Mouse (Mus musculus) hindbrain, embryonic 12.5 days (tissue): Measurements from ENCODE around the gene Rpp40. TPM values are rescaled to one million over a fixed set of nuclear protein-coding genes. Genes with fewer than 3 reads are reported as not detected.

Experiments
- ATAC-seq: fragments of 200-750 bp; cut with Nextera tagmentation; 2 replicates; pipeline ENCODE4 v1.8.0; 2017; ENCODE audit warnings: moderate TSS enrichment; ENCODE audit not compliant: low FRiP score
- H3K27ac ChIP-seq: fragments of 300-500 bp; sonication (generic); 2 replicates; pipeline ENCODE4 v1.5.1; 2016; ENCODE audit warnings: mild to moderate bottlenecking
- H3K27me3 ChIP-seq: fragments of 300-500 bp; sonication (generic); 2 replicates; pipeline ENCODE4 v1.6.1; 2016; ENCODE audit warnings: mild to moderate bottlenecking
- H3K36me3 ChIP-seq: fragments of 300-500 bp; sonication (generic); 2 replicates; pipeline ENCODE4 v1.6.1; 2016; ENCODE audit warnings: mild to moderate bottlenecking
- H3K4me1 ChIP-seq: fragments of 300-500 bp; sonication (generic); 2 replicates; pipeline ENCODE4 v1.6.1; 2016
- H3K4me2 ChIP-seq: fragments of 300-500 bp; sonication (generic); replicated peaks from 2 replicates; pipeline ENCODE4 v1.6.1; 2016; ENCODE audit warnings: mild to moderate bottlenecking
- H3K4me3 ChIP-seq: fragments of 300-500 bp; sonication (generic); 2 replicates; pipeline ENCODE4 v1.5.1; 2016; ENCODE audit warnings: mild to moderate bottlenecking
- H3K9ac ChIP-seq: fragments of 300-500 bp; sonication (generic); 2 replicates; pipeline ENCODE4 v1.6.1; 2016; ENCODE audit warnings: mild to moderate bottlenecking, moderate library complexity
- H3K9me3 ChIP-seq: fragments of 300-500 bp; sonication (generic); replicated peaks from 2 replicates; pipeline ENCODE4 v1.6.1; 2016; ENCODE audit warnings: mild to moderate bottlenecking
- WGBS: fragments of 180-500 bp; shearing (Covaris S2); methylation state at CpG from one replicate; pipeline ENCODE4 v1.1.7; 2016; 5-methylcytosine and 5-hydroxymethylcytosine counted together
- polyA plus RNA-seq: library from polyadenylated mRNA; unstranded; fragments of >200 nt; fragmentation: Nextera tagmentation; extraction: Ambion mirVana; gene quantifications from 2 replicates; pipeline ENCODE4 v1.2.1, GENCODE M21; 2016

Gene Rpp40
- polyA plus RNA-seq, 1 experiment from 2014 or later = 14.9 TPM

GRCm38 (mm10) chr13:35880555-35881046 lies 25.6 kb downstream of the Rpp40 start:
- Histone ChIP-seq H3K9ac (no peak overlapping the region), H3K27ac (no peak overlapping the region), H3K4me1 (no peaks in the 10 kb centered on the region), H3K4me2 (no peak overlapping the region), H3K27me3 (no peaks in the 10 kb centered on the region), H3K4me3 (no peak overlapping the region), H3K36me3 (no peaks in the 10 kb centered on the region), H3K9me3 (no peaks in the 10 kb centered on the region)
- ATAC-seq = no peak; the same call in 1 of the 2 replicates
- 74% methylated on average over 6 of the region's 6 CpGs for WGBS

- ATAC-seq = no peak
- no peaks in the 10 kb centered on the region for H3K9me3 ChIP-seq
Measured at GRCm38 (mm10) chr13:35879519-35879918, 26.6 kb downstream of the Rpp40 start.

DNA sequence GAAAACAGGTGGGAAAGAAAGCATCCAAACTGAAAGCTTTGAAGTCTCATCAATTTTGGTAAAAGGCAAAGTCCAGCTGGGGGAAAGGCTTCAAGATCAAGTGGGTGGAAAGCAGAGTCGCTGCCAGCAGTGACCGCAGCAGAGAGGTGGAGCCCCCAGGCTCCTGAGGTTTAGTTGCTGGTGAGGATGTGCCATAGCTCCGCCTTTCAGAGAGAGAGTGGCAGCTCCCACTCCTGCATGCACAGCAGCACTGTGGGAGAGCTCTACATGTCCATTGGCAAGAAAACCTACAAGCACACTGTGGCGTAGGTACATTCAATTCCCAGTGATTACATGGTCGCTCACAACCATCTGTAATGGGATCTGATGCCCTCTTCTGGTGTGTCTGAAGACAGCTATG lies 27.1 kb downstream of the Rpp40 start:
- Histone ChIP-seq H3K4me2 (no peak overlapping the region), H3K4me3 (no peak overlapping the region), H3K9ac (no peak overlapping the region), H3K4me1 (no peaks in the 10 kb centered on the region), H3K27me3 (no peaks in the 10 kb centered on the region), H3K27ac (no peak overlapping the region), H3K9me3 (no peaks in the 10 kb centered on the region), H3K36me3 (0 out of 2 replicates have a peak, but pooled peaks cover 2% of the 10 kb centered on the region)
- no peak for ATAC-seq
- 59% methylated on average over 5 of the region's 5 CpGs for WGBS

More at GRCm38 (mm10) chr13:35879519-35879918, 26.6 kb downstream of the Rpp40 start:
- Histone ChIP-seq H3K4me2 (no peak overlapping the region), H3K27ac (no peak overlapping the region), H3K36me3 (no peaks in the 10 kb centered on the region), H3K4me1 (no peaks in the 10 kb centered on the region), H3K9ac (no peak overlapping the region), H3K27me3 (no peaks in the 10 kb centered on the region), H3K4me3 (no peak overlapping the region)
- 90% methylated on average over 5 of the region's 5 CpGs for WGBS

DNA sequence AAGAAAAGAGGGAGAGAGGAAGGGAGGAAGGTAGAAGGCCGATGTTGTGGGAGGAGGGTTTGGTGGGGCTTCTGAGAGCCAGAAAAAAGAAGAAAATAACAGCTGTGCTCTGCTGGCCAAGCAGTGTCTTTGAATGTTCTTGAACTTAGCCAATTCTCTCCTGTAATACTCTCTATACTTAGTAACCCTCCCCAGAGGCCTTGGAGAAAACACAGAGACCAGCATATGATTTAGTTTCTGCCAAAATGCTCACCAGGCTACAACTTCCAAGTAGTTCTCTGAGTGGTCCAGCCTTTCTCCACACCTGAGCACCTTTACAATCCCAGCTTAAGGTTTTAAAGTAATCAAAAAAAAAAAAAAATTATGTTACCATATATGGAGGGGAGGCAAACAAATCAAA lies 27.9 kb downstream of the Rpp40 start:
- Histone ChIP-seq H3K9me3 (no peaks in the 10 kb centered on the region), H3K4me1 (no peaks in the 10 kb centered on the region), H3K36me3 (0 out of 2 replicates have a peak, but pooled peaks cover 2% of the 10 kb centered on the region), H3K9ac (no peak overlapping the region), H3K4me3 (no peak overlapping the region), H3K27ac (no peak overlapping the region), H3K27me3 (no peaks in the 10 kb centered on the region), H3K4me2 (no peak overlapping the region)
- 75% methylated on average over 1 of the region's 1 CpGs for WGBS
- no peak for ATAC-seq

DNA sequence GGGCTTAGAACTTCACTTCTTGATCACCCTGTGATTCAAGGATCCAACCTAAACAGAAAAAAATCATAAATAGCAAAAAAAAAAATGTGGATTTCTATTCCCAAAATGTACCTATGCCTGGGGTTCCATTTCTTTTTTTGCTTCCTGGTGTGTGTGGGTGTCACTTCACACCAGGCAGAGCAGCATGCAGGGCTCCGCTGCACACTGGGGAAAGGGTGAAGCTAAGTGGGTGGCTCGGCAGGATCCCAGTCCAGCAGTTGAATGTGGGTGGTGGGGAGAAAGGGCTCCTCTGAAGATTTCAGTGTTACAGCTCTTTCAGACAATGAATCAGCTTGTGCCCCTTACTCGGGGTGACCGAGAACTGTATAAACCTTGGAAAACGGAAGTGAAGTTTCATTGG lies 30.8 kb downstream of the Rpp40 start:
- Histone ChIP-seq H3K27me3 (no peaks in the 10 kb centered on the region), H3K9me3 (no peaks in the 10 kb centered on the region), H3K27ac (no peak overlapping the region), H3K36me3 (0 out of 2 replicates have a peak, but pooled peaks cover 8% of the 10 kb centered on the region), H3K4me1 (no peaks in the 10 kb centered on the region), H3K9ac (no peak overlapping the region), H3K4me3 (no peak overlapping the region), H3K4me2 (no peak overlapping the region)
- WGBS = 88% methylated on average over 5 of the region's 5 CpGs
- ATAC-seq = no peak

- Histone ChIP-seq H3K9ac (no peak overlapping the region), H3K9me3 (no peaks in the 10 kb centered on the region), H3K4me1 (no peaks in the 10 kb centered on the region), H3K4me3 (no peak overlapping the region), H3K36me3 (peaks cover 12% of the 10 kb centered on the region; the same call in 1 of the 2 replicates), H3K27ac (no peak overlapping the region), H3K27me3 (no peaks in the 10 kb centered on the region), H3K4me2 (no peak overlapping the region)
- WGBS = 86% methylated on average over 3 of the region's 3 CpGs
- no peak for ATAC-seq
Measured at GRCm38 (mm10) chr13:35871107-35871506, 35.1 kb downstream of the Rpp40 start.

DNA sequence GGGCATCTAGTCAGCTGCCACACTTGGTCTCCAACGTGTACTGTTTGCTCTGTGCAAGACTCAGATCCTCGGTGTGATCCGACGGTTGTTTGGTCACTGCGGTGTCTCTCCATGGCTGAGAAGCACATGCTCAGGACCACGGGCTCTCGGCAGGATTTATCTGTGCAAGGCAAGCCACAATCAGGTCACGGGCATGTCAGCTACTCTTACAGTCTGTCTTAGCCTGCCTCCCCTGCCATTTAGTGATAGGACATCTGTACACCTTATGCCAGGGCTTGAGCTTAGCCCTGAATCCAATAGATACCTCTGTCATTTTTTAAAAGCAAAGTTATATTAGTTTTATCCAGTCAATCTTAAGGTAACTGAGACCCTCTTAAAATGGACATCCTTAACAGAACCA lies 35.5 kb downstream of the Rpp40 start:
- no peak overlapping the region for H3K9ac ChIP-seq
- no peak overlapping the region for H3K4me2 ChIP-seq
- no peak overlapping the region for H3K4me3 ChIP-seq
- H3K4me1 ChIP-seq = no peaks in the 10 kb centered on the region
- no peak overlapping the region for H3K27ac ChIP-seq
- 92% methylated on average over 8 of the region's 8 CpGs for WGBS
- no peaks in the 10 kb centered on the region for H3K9me3 ChIP-seq
- no peaks in the 10 kb centered on the region for H3K27me3 ChIP-seq
- peaks cover 12% of the 10 kb centered on the region; the same call in 1 of the 2 replicates for H3K36me3 ChIP-seq
- ATAC-seq = no peak

GRCm38 (mm10) chr13:35860916-35861315 lies 45.2 kb downstream of the Rpp40 start:
- H3K4me2 ChIP-seq = no peak overlapping the region
- H3K27ac ChIP-seq = no peak overlapping the region
- no peak for ATAC-seq
- WGBS = 81% methylated on average over 8 of the region's 8 CpGs
- H3K4me3 ChIP-seq = no peak overlapping the region
- peaks cover 7% of the 10 kb centered on the region; the same call in 1 of the 2 replicates for H3K36me3 ChIP-seq
- no peaks in the 10 kb centered on the region for H3K27me3 ChIP-seq
- H3K4me1 ChIP-seq = no peaks in the 10 kb centered on the region
- no peak overlapping the region for H3K9ac ChIP-seq
- H3K9me3 ChIP-seq = no peaks in the 10 kb centered on the region

GRCm38 (mm10) chr13:35857486-35857885 lies 48.7 kb downstream of the Rpp40 start:
- 83% methylated on average over 7 of the region's 7 CpGs for WGBS
- H3K36me3 ChIP-seq = peaks cover 3% of the 10 kb centered on the region; the same call in 1 of the 2 replicates
- no peak for ATAC-seq

GRCm38 (mm10) chr13:35852851-35853575 lies 53.1 kb downstream of the Rpp40 start:
- Histone ChIP-seq H3K27ac (no peak overlapping the region), H3K27me3 (no peaks in the 10 kb centered on the region), H3K36me3 (peaks cover 3% of the 10 kb centered on the region; the same call in 1 of the 2 replicates), H3K4me2 (no peak overlapping the region), H3K4me1 (no peaks in the 10 kb centered on the region), H3K4me3 (no peak overlapping the region), H3K9ac (no peak overlapping the region), H3K9me3 (no peaks in the 10 kb centered on the region)
- 75% methylated on average over 2 of the region's 2 CpGs for WGBS
- ATAC-seq = no peak

More at GRCm38 (mm10) chr13:35857486-35857885, 48.7 kb downstream of the Rpp40 start:
- no peaks in the 10 kb centered on the region for H3K9me3 ChIP-seq
- no peak overlapping the region for H3K4me3 ChIP-seq
- H3K4me2 ChIP-seq = no peak overlapping the region
- H3K4me1 ChIP-seq = no peaks in the 10 kb centered on the region
- H3K27ac ChIP-seq = no peak overlapping the region
- no peak overlapping the region for H3K9ac ChIP-seq
- no peaks in the 10 kb centered on the region for H3K27me3 ChIP-seq

GRCm38 (mm10) chr13:35851581-35851980 lies 54.6 kb downstream of the Rpp40 start:
- Histone ChIP-seq H3K9me3 (no peaks in the 10 kb centered on the region), H3K9ac (no peak overlapping the region), H3K4me3 (no peak overlapping the region), H3K4me2 (no peak overlapping the region), H3K27ac (no peak overlapping the region), H3K27me3 (no peaks in the 10 kb centered on the region), H3K4me1 (no peaks in the 10 kb centered on the region), H3K36me3 (no peaks in the 10 kb centered on the region)
- 90% methylated on average over 6 of the region's 6 CpGs for WGBS
- no peak for ATAC-seq

DNA sequence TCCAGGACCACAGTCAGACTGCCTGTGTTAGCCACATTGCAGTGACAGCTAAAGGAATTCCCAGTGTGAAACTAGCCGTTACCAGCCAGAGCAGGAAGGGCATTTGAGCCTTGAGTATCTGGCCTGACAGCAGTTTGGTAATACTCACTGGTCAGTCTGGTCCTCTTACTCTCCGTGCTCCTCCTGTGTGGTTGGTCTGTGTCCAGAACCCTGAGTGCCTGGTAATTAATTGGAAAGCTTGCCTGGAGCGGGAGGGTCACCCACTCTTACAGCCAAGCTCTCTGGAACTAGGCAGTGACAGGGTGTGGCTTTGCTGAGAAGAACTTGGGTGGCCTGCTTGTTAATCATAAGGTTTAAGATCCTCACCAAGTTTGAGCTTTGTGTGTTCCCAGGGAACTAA lies 57.5 kb downstream of the Rpp40 start:
- no peaks in the 10 kb centered on the region for H3K36me3 ChIP-seq
- H3K27me3 ChIP-seq = no peaks in the 10 kb centered on the region
- no peak overlapping the region for H3K4me2 ChIP-seq
- ATAC-seq = no peak
- H3K4me1 ChIP-seq = peaks cover 8% of the 10 kb centered on the region; the same call in 1 of the 2 replicates
- H3K9me3 ChIP-seq = no peaks in the 10 kb centered on the region
- no peak overlapping the region for H3K4me3 ChIP-seq
- H3K27ac ChIP-seq = no peak overlapping the region
- 85% methylated on average over 3 of the region's 3 CpGs for WGBS
- no peak overlapping the region for H3K9ac ChIP-seq

- Histone ChIP-seq H3K9ac (no peak overlapping the region), H3K9me3 (no peaks in the 10 kb centered on the region), H3K4me1 (peaks cover 8% of the 10 kb centered on the region; the same call in 1 of the 2 replicates), H3K4me3 (no peak overlapping the region), H3K27ac (no peak overlapping the region), H3K27me3 (no peaks in the 10 kb centered on the region), H3K4me2 (no peak overlapping the region), H3K36me3 (no peaks in the 10 kb centered on the region)
- WGBS = 79% methylated on average over 3 of the region's 3 CpGs
- no peak for ATAC-seq
Measured at GRCm38 (mm10) chr13:35845306-35845705, 60.9 kb downstream of the Rpp40 start.
